Mouse (Mus musculus) B cell, adult 2 months (primary cell): ENCODE measurements around the gene Brms1l.

Source experiments
- DNase-seq, 2 experiments: peaks; one replicate each; pipeline ENCODE4 v3.0.0; 2022

Brms1l gene

DNA sequence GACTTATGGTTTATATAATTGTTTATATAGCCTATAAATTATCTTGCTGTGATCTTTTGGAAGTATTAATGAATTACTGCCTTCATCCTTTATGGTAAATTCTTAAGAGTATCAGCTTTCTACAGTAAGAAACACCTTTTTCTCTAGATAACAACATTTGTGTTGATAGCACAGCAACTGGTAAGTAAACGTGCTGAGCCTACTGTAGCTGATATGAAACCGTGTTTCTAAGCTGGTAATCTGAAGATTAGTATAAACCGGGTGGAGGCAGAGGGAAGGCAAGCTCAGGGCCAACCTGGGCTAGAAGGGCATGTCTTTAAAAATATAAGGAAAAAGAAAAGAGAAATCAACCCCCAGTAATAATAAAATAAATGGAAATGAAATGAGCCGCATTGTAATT is 31.6 kb downstream of the Brms1l start:
- no peak for DNase-seq

GRCm38 (mm10) chr12:55869622-55870322 is 33.6 kb downstream of the Brms1l start:
- DNase-seq = no peak

GRCm38 (mm10) chr12:55885449-55885848 is 49.3 kb downstream of the Brms1l start:
- no peak for DNase-seq

- no peak for DNase-seq
These were observed 52.4 kb downstream of the Brms1l start for GRCm38 (mm10) chr12:55888570-55888969.

GRCm38 (mm10) chr12:55904801-55905200 is 68.7 kb downstream of the Brms1l start:
- DNase-seq = no peak

GRCm38 (mm10) chr12:55912138-55912537 is 76.0 kb downstream of the Brms1l start:
- no peak for DNase-seq

DNA sequence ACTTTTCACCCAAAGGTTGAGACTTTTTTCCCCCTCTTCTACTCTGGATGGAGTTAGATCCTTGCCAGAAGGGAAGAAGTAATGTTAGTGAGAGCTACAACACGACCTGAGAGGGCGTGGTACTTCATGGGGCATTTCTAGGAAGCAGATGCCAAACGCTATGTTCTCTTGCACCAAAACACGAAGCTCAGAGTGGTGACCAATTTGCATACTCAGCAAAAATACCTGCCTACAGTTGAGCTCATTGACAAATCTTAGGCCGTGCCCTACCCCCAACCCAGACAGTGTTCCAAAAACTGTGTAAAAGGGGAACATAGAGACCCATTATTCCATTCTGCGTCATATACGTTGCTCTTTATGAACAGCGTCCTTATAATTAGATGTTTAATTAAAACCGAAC is 77.1 kb downstream of the Brms1l start:
- DNase-seq = no peak

- no peak for DNase-seq
These were observed 80.1 kb downstream of the Brms1l start for GRCm38 (mm10) chr12:55916250-55916649.

- no peak for DNase-seq
These were observed 80.9 kb downstream of the Brms1l start for GRCm38 (mm10) chr12:55917020-55917419.
